Mouse (Mus musculus): ENCODE measurements around the gene Rnf213. TPM values are rescaled to one million over a fixed set of nuclear protein-coding genes. Genes with fewer than 3 reads are reported as not detected.

The Rnf213 gene
- total RNA-seq, 2 experiments from 2014 or later = 79.4 to 90.7 TPM

Other genes with a start within 250 kb of the Rnf213 start
- gene Tbc1d16, start 164.6 kb upstream of the Rnf213 start, total RNA-seq (2015; ENCODE audit: low replicate concordance) = 0.38 TPM in 1 of 2 replicates, not detected in the other
- 0.09 and 0.42 TPM in 2 replicates for gene Tbc1d16, start 164.6 kb upstream of the Rnf213 start, total RNA-seq (2017; ENCODE audit: low replicate concordance)
- gene Ccdc40, start 164.5 kb upstream of the Rnf213 start, total RNA-seq (2015; ENCODE audit: low replicate concordance) = not detected in 2 replicates
- 0.56 and 1.5 TPM in 2 replicates for gene Ccdc40, start 164.5 kb upstream of the Rnf213 start, total RNA-seq (2017; ENCODE audit: low replicate concordance)
- 4.6 and 10.6 TPM in 2 replicates for gene Gaa, start 125.2 kb upstream of the Rnf213 start, total RNA-seq (2015; ENCODE audit: low replicate concordance)
- gene Gaa, start 125.2 kb upstream of the Rnf213 start, total RNA-seq (2017; ENCODE audit: low replicate concordance) = 5.5 and 7.1 TPM in 2 replicates
- gene Eif4a3, start 93.0 kb upstream of the Rnf213 start, total RNA-seq (2015; ENCODE audit: low replicate concordance) = 71.5 and 81.1 TPM in 2 replicates
- 44.6 and 45.7 TPM in 2 replicates for gene Eif4a3, start 93.0 kb upstream of the Rnf213 start, total RNA-seq (2017; ENCODE audit: low replicate concordance)
- not detected in 2 replicates for gene Card14, start 85.3 kb upstream of the Rnf213 start, total RNA-seq (2015; ENCODE audit: low replicate concordance)
- gene Card14, start 85.3 kb upstream of the Rnf213 start, total RNA-seq (2017; ENCODE audit: low replicate concordance) = not detected in 2 replicates
- gene Sgsh, start 37.6 kb upstream of the Rnf213 start, total RNA-seq (2015; ENCODE audit: low replicate concordance) = 0.77 and 4.2 TPM in 2 replicates
- gene Sgsh, start 37.6 kb upstream of the Rnf213 start, total RNA-seq (2017; ENCODE audit: low replicate concordance) = 1.5 and 3.2 TPM in 2 replicates
- not detected in 2 replicates for gene Slc26a11, start 37.5 kb upstream of the Rnf213 start, total RNA-seq (2015; ENCODE audit: low replicate concordance)
- 0.70 TPM in 1 of 2 replicates, not detected in the other for gene Slc26a11, start 37.5 kb upstream of the Rnf213 start, total RNA-seq (2017; ENCODE audit: low replicate concordance)
- gene Endov, start 98.2 kb downstream of the Rnf213 start, total RNA-seq (2015; ENCODE audit: low replicate concordance) = 2.9 and 3.1 TPM in 2 replicates
- 3.8 and 4.8 TPM in 2 replicates for gene Endov, start 98.2 kb downstream of the Rnf213 start, total RNA-seq (2017; ENCODE audit: low replicate concordance)
- not detected in 2 replicates for gene Nptx1, start 154.7 kb downstream of the Rnf213 start, total RNA-seq (2015; ENCODE audit: low replicate concordance)
- not detected in 2 replicates for gene Nptx1, start 154.7 kb downstream of the Rnf213 start, total RNA-seq (2017; ENCODE audit: low replicate concordance)
- gene Rptor, start 209.8 kb downstream of the Rnf213 start, total RNA-seq (2015; ENCODE audit: low replicate concordance) = 4.4 and 12.3 TPM in 2 replicates
- gene Rptor, start 209.8 kb downstream of the Rnf213 start, total RNA-seq (2017; ENCODE audit: low replicate concordance) = 5.6 and 9.1 TPM in 2 replicates

Data from erythroblast, adult 5-6 weeks (primary cell).